Mouse (Mus musculus): Measurements from ENCODE around the gene Tmem185b.

Gene Tmem185b

GRCm38 (mm10) chr1:119503181-119503580 lies 22.8 kb upstream of the Tmem185b start:
- DNase-seq (ENCODE audit: extremely low spot score): no peak

- DNase-seq (ENCODE audit: extremely low spot score): no peak
Observed at GRCm38 (mm10) chr1:119503808-119504207, 22.2 kb upstream of the Tmem185b start.

GRCm38 (mm10) chr1:119504260-119505062 lies 21.5 kb upstream of the Tmem185b start, which contains the start of gene Ralb:
Ralb (minus strand) TSS chr1:119504794.
- peak; percentile 95 for DNase-seq (ENCODE audit: extremely low spot score)

GRCm38 (mm10) chr1:119505951-119506350 lies 20.0 kb upstream of the Tmem185b start:
- DNase-seq (ENCODE audit: extremely low spot score): no peak

- DNase-seq (ENCODE audit: extremely low spot score): no peak
Observed at GRCm38 (mm10) chr1:119508548-119508947, 17.4 kb upstream of the Tmem185b start.

- DNase-seq (ENCODE audit: extremely low spot score): no peak
Observed at GRCm38 (mm10) chr1:119509474-119509873, 16.5 kb upstream of the Tmem185b start.

- no peak for DNase-seq (ENCODE audit: extremely low spot score)
Observed at GRCm38 (mm10) chr1:119510409-119510808, 15.6 kb upstream of the Tmem185b start.

- DNase-seq (ENCODE audit: extremely low spot score): no peak
Observed at GRCm38 (mm10) chr1:119510857-119511256, 15.1 kb upstream of the Tmem185b start.

- DNase-seq (ENCODE audit: extremely low spot score): no peak
Observed at GRCm38 (mm10) chr1:119518060-119518459, 7.9 kb upstream of the Tmem185b start.

GRCm38 (mm10) chr1:119518786-119519185 lies 7.2 kb upstream of the Tmem185b start:
- DNase-seq (ENCODE audit: extremely low spot score): no peak

GRCm38 (mm10) chr1:119519286-119519685 lies 6.7 kb upstream of the Tmem185b start:
- no peak for DNase-seq (ENCODE audit: extremely low spot score)

- DNase-seq (ENCODE audit: extremely low spot score): no peak
Observed at GRCm38 (mm10) chr1:119521029-119521428, 4.9 kb upstream of the Tmem185b start.

- DNase-seq (ENCODE audit: extremely low spot score): no peak
Observed at GRCm38 (mm10) chr1:119521681-119522080, 4.3 kb upstream of the Tmem185b start.

- DNase-seq (ENCODE audit: extremely low spot score): no peak
Observed at GRCm38 (mm10) chr1:119522726-119523125, 3.2 kb upstream of the Tmem185b start.

GRCm38 (mm10) chr1:119523369-119523768 lies 2.6 kb upstream of the Tmem185b start:
- no peak for DNase-seq (ENCODE audit: extremely low spot score)

- DNase-seq (ENCODE audit: extremely low spot score): no peak
Observed at GRCm38 (mm10) chr1:119523826-119524225, 2.1 kb upstream of the Tmem185b start.

- no peak for DNase-seq (ENCODE audit: extremely low spot score)
Observed at GRCm38 (mm10) chr1:119525004-119525444, 936 bp upstream of the Tmem185b start.

- no peak for DNase-seq (ENCODE audit: extremely low spot score)
Observed at GRCm38 (mm10) chr1:119530941-119531340, 5.0 kb downstream of the Tmem185b start.

- DNase-seq (ENCODE audit: extremely low spot score): no peak
Observed at GRCm38 (mm10) chr1:119532165-119532564, 6.2 kb downstream of the Tmem185b start.

GRCm38 (mm10) chr1:119533093-119533805 lies 7.3 kb downstream of the Tmem185b start:
- no peak for DNase-seq (ENCODE audit: extremely low spot score)

- no peak for DNase-seq (ENCODE audit: extremely low spot score)
Observed at GRCm38 (mm10) chr1:119534341-119534740, 8.4 kb downstream of the Tmem185b start.

GRCm38 (mm10) chr1:119536122-119536521 lies 10.2 kb downstream of the Tmem185b start:
- DNase-seq (ENCODE audit: extremely low spot score): no peak

- DNase-seq (ENCODE audit: extremely low spot score): no peak
Observed at GRCm38 (mm10) chr1:119537651-119538050, 11.7 kb downstream of the Tmem185b start.

Data from embryo, embryonic 9.5 days (tissue).